Mouse (Mus musculus) heart, adult 18-20 months (tissue): ENCODE measurements around the gene Clec4e. TPM values are rescaled to one million over a fixed set of nuclear protein-coding genes. Genes with fewer than 3 reads are reported as not detected.

Experiments
- total RNA-seq, 2 experiments: library from RNA; stranded (reverse); gene quantifications; 2 replicates each; pipeline ENCODE4 v1.2.3; 2021

Gene Clec4e
- total RNA-seq, 2 experiments from 2014 or later, result 0.37 to 0.41 TPM

Other genes with a start within 250 kb of the Clec4e start
- gene Clec4b1, start 239.9 kb downstream of the Clec4e start, total RNA-seq, result not detected
- gene Clec4a2, start 183.4 kb downstream of the Clec4e start, total RNA-seq, result 1 to 10 TPM; 1.3 to 1.5 TPM
- gene Clec4b2, start 117.0 kb downstream of the Clec4e start, total RNA-seq, result not detected
- gene Clec4n, start 60.0 kb downstream of the Clec4e start, total RNA-seq, result under 1 TPM; 0.35 to 0.85 TPM
- gene Clec4d, start 27.8 kb downstream of the Clec4e start, total RNA-seq, result under 1 TPM; 0.35 to 0.41 TPM
- gene Vmn2r19, start 18.5 kb upstream of the Clec4e start, total RNA-seq, result not detected
- gene Vmn2r20, start 128.2 kb upstream of the Clec4e start, total RNA-seq, result not detected
- not detected for gene Vmn2r21, start 243.5 kb upstream of the Clec4e start, total RNA-seq